ENCODE assay signal across 19 mouse cellular contexts in genomic region chr1:154292729-154293128, GRCm38 (mm10).
DNase-seq lines count a peak whose midpoint lies in the region; ATAC-seq and TF ChIP-seq lines count a peak whose summit lies in the region.
"Had no signal": no experiment of that assay in that cellular context is flagged by ENCODE, and none has a peak within 500 bp of the region (broad histone marks: within the 10 kb centered on the region; RNA-seq: fewer than 3 reads in every experiment).

No protein-coding gene starts in this region.

- intact Hi-C loops in left cerebral cortex, postnatal 4 days (cut with DNase I), result no loop called here

- H3K27me3 ChIP-seq in CH12.LX (replicated peaks), result no peaks in the 10 kb centered on the region
- no peaks in the 10 kb centered on the region for H3K27me3 ChIP-seq in stomach, postnatal 0 days (ENCODE audit: control insufficient read depth, insufficient read depth, low read length)
- H3K27me3 ChIP-seq: embryonic facial prominence, embryonic 12.5 days; stomach, embryonic 15.5 days had no signal

- TF ChIP-seq CTCF in CH12.LX (conservative IDR thresholded peaks at IDR 0.05 in 1 of 2, IDR thresholded peaks at IDR 0.05 in 1 of 2; ENCODE audit: low read depth in 2 of 2, low read length in 2 of 2), result no peak
- no peak for TF ChIP-seq CTCF in stomach, postnatal 0 days (IDR thresholded peaks at IDR 0.05; ENCODE audit: low read depth)

- ATAC-seq in frontal cortex, adult (ENCODE audit: low TSS enrichment), result peak; percentile 85
- ATAC-seq in stomach, postnatal 0 days (ENCODE audit: low FRiP score, low TSS enrichment), result no peak
- ATAC-seq: activated CD4-positive, CD25-positive, alpha-beta regulatory T cell, adult 4 months; forebrain, embryonic 14.5 days; hindbrain, embryonic 16.5 days; intestine, embryonic 16.5 days had no signal

- DNase-seq in frontal cortex, postnatal 14 days (ENCODE audit: low spot score in 2 of 2), result no peak
- DNase-seq in left cerebral cortex, adult 9 months (ENCODE audit: low spot score in 2 of 2), result peak; percentile 44 to 48
- DNase-seq in left cerebral cortex, postnatal 4 days, result no peak
- DNase-seq in CH12.LX (ENCODE audit: extremely low read depth), result peak; percentile 1
- DNase-seq in R1 (ENCODE audit: low read depth, low spot score), result peak; percentile 29
- no peak for DNase-seq in stomach, postnatal 0 days (ENCODE audit: low spot score)
- DNase-seq: cerebellum, adult 9-10 months; gastrocnemius, postnatal 36 days; lung, adult 18-20 months; lung, postnatal 14 days had no signal

- no peaks in the 10 kb centered on the region for H3K9me3 ChIP-seq in CH12.LX (replicated peaks; ENCODE audit: low read length)
- H3K9me3 ChIP-seq in stomach, postnatal 0 days (ENCODE audit: control insufficient read depth, low read length), result no peaks in the 10 kb centered on the region
- H3K9me3 ChIP-seq: embryonic facial prominence, embryonic 12.5 days; stomach, embryonic 15.5 days had no signal

- H3K27ac ChIP-seq in CH12.LX (ENCODE audit: insufficient read depth, low read depth), result no peak overlapping the region
- no peak overlapping the region for H3K27ac ChIP-seq in stomach, postnatal 0 days (replicated peaks)
- H3K27ac ChIP-seq: embryonic facial prominence, embryonic 12.5 days; stomach, embryonic 15.5 days had no signal

- no peak overlapping the region for H3K9ac ChIP-seq in CH12.LX (ENCODE audit: insufficient read depth, low read depth)
- no peak overlapping the region for H3K9ac ChIP-seq in stomach, postnatal 0 days (ENCODE audit: low read length)
- H3K9ac ChIP-seq: embryonic facial prominence, embryonic 12.5 days; stomach, embryonic 15.5 days had no signal

- WGBS in stomach, postnatal 0 days, result 67% methylated on average over 4 of the region's 4 CpGs

- no peaks in the 10 kb centered on the region for H3K79me2 ChIP-seq in CH12.LX (replicated peaks; ENCODE audit: control insufficient read depth, extremely low read depth, insufficient read depth, poor library complexity, severe bottlenecking)

- dilution Hi-C loops in CH12.LX (cut with MboI; ENCODE audit: extremely low pct_ligation_motif_present, extremely low pct_unique_long_range_greater_than_20kb, low sequenced_read_pairs), result no loop called here

- in situ Hi-C loops in CH12.LX (cut with MboI; ENCODE audit: low pct_ligation_motif_present, low pct_unique_long_range_greater_than_20kb, low sequenced_read_pairs), result loop anchor here (25.0 kb wide), 1 partner anchor 920 kb away; no protein-coding TSS in a partner anchor

- no peak for TF ChIP-seq RAD21 in CH12.LX (IDR thresholded peaks at IDR 0.05; ENCODE audit: low read depth, low read length)

- no peaks in the 10 kb centered on the region for H3K36me3 ChIP-seq in CH12.LX (replicated peaks in 1 of 2; ENCODE audit: control insufficient read depth in 1 of 2, insufficient read depth in 1 of 2, low read length in 1 of 2)
- H3K36me3 ChIP-seq in stomach, postnatal 0 days (ENCODE audit: control insufficient read depth, insufficient read depth, low read length), result no peaks in the 10 kb centered on the region
- H3K36me3 ChIP-seq: embryonic facial prominence, embryonic 12.5 days; stomach, embryonic 15.5 days had no signal

- peaks cover 2 to 6% of the 10 kb centered on the region in 2 experiments; a peak in 1 of 4 replicates for H3K4me1 ChIP-seq in CH12.LX (ENCODE audit: control insufficient read depth in 1 of 2, insufficient read depth in 2 of 2)
- H3K4me1 ChIP-seq in stomach, postnatal 0 days (replicated peaks; ENCODE audit: control insufficient read depth, insufficient read depth), result no peaks in the 10 kb centered on the region
- H3K4me1 ChIP-seq: embryonic facial prominence, embryonic 12.5 days; stomach, embryonic 15.5 days had no signal

- H3K4me2 ChIP-seq in CH12.LX (ENCODE audit: insufficient read depth, low read depth, poor library complexity, severe bottlenecking), result no peak overlapping the region
- no peak overlapping the region for H3K4me2 ChIP-seq in stomach, postnatal 0 days (replicated peaks; ENCODE audit: low read depth)
- H3K4me2 ChIP-seq: embryonic facial prominence, embryonic 12.5 days; liver, embryonic 11.5 days; stomach, embryonic 15.5 days had no signal

- no peak for TF ChIP-seq POLR2A in CH12.LX (IDR thresholded peaks at IDR 0.05; ENCODE audit: low read depth, low read length)

- H3K4me3 ChIP-seq in CH12.LX (replicated peaks in 1 of 3; ENCODE audit: low read depth in 2 of 3, low read length in 2 of 3, poor library complexity in 1 of 3), result no peak overlapping the region
- no peak overlapping the region for H3K4me3 ChIP-seq in stomach, postnatal 0 days (ENCODE audit: low read depth, low read length)
- H3K4me3 ChIP-seq: embryonic facial prominence, embryonic 12.5 days; erythroblast, embryonic 14.5 days; stomach, embryonic 15.5 days had no signal

- TF ChIP-seq EP300 in CH12.LX (IDR thresholded peaks at IDR 0.05; ENCODE audit: low read length), result no peak
- no peak for TF ChIP-seq EP300 in stomach, postnatal 0 days (optimal IDR thresholded peaks at IDR 0.05)

TF ChIP-seq in CH12.LX, 34 proteins besides CTCF, POLR2A, EP300 and RAD21:
- TF ChIP-seq MAFK (IDR thresholded peaks at IDR 0.05; ENCODE audit: insufficient replicate concordance, low read length) (no peak), JUND (conservative IDR thresholded peaks at IDR 0.05; ENCODE audit: low read depth, low read length) (no peak), USF2 (conservative IDR thresholded peaks at IDR 0.05; ENCODE audit: low read depth, low read length) (no peak), TBP (conservative IDR thresholded peaks at IDR 0.05; ENCODE audit: low read depth, low read length) (no peak), IRF4 (IDR thresholded peaks at IDR 0.05; ENCODE audit: low read depth, low read length) (no peak), SIN3A (IDR thresholded peaks at IDR 0.05; ENCODE audit: low read length) (no peak), MYC (IDR thresholded peaks at IDR 0.05; ENCODE audit: low read depth, low read length) (no peak), ZC3H11A (IDR thresholded peaks at IDR 0.05; ENCODE audit: low read depth, low read length) (no peak), MXI1 (IDR thresholded peaks at IDR 0.05; ENCODE audit: low read depth, low read length) (no peak), ZMIZ1 (IDR thresholded peaks at IDR 0.05; ENCODE audit: low read depth, low read length) (no peak), POLR2AphosphoS2 (IDR thresholded peaks at IDR 0.05; ENCODE audit: low read depth, low read length) (no peak), ELF1 (IDR thresholded peaks at IDR 0.05; ENCODE audit: low read depth, low read length) (no peak), JUN (IDR thresholded peaks at IDR 0.05; ENCODE audit: insufficient read depth, low read depth, low read length) (no peak), NRF1 (IDR thresholded peaks at IDR 0.05; ENCODE audit: low read depth, low read length) (no peak), NELFE (IDR thresholded peaks at IDR 0.05; ENCODE audit: low read depth, low read length) (no peak), HCFC1 (IDR thresholded peaks at IDR 0.05; ENCODE audit: low read depth, low read length) (no peak), E2F4 (IDR thresholded peaks at IDR 0.05; ENCODE audit: insufficient replicate concordance, low read depth, low read length) (no peak), SMC3 (IDR thresholded peaks at IDR 0.05; ENCODE audit: low read depth, low read length) (no peak)

Comparison
In these comparisons a context has a peak if more than half of its experiments do, and no peak if none do; other contexts are left out.
1. DNase-seq: peak in left cerebral cortex, adult 9 months (2 of 2), CH12.LX (single experiment) and R1 (single experiment); none in frontal cortex, postnatal 14 days (0 of 2), left cerebral cortex, postnatal 4 days (single experiment) and stomach, postnatal 0 days (single experiment).